Comparison of ENCODE assay signal across 19 mouse cellular contexts in genomic region chr6:17488291-17488817, GRCm38 (mm10).
"Had no signal": no experiment of that assay in that cellular context is flagged by ENCODE, and none has a peak within 500 bp of the region (broad histone marks: within the 10 kb centered on the region; RNA-seq: fewer than 3 reads in every experiment).

No protein-coding gene starts in this region.

- H3K9me3 ChIP-seq: kidney, embryonic 15.5 days; limb, embryonic 12.5 days; limb, embryonic 15.5 days; midbrain, embryonic 12.5 days; neural tube, embryonic 13.5 days; stomach, embryonic 15.5 days had no signal

- H3K4me3 ChIP-seq: kidney, embryonic 15.5 days; limb, embryonic 12.5 days; limb, embryonic 15.5 days; midbrain, embryonic 12.5 days; myocyte; neural tube, embryonic 13.5 days; stomach, embryonic 15.5 days had no signal

- DNase-seq: kidney, adult 11 months; kidney, postnatal 10 days; left cerebral cortex, postnatal 4 days; lung, embryonic 14.5 days; retina, postnatal 1 day; right cerebral cortex, postnatal 25 days; spleen, adult 18-20 months; thymus, postnatal 25 days had no signal

- H3K27ac ChIP-seq: kidney, embryonic 15.5 days; limb, embryonic 12.5 days; limb, embryonic 15.5 days; liver, embryonic 14.5 days; macrophage; midbrain, embryonic 12.5 days; neural tube, embryonic 13.5 days; stomach, embryonic 15.5 days had no signal

- H3K4me1 ChIP-seq: limb, embryonic 15.5 days; midbrain, embryonic 12.5 days; stomach, embryonic 15.5 days had no signal

- H3K9ac ChIP-seq: kidney, embryonic 15.5 days; limb, embryonic 12.5 days; limb, embryonic 15.5 days; liver, embryonic 14.5 days; lung, embryonic 14.5 days; midbrain, embryonic 12.5 days; neural tube, embryonic 13.5 days; stomach, embryonic 15.5 days had no signal

- H3K27me3 ChIP-seq: kidney, embryonic 15.5 days; limb, embryonic 12.5 days; limb, embryonic 15.5 days; midbrain, embryonic 12.5 days; neural tube, embryonic 13.5 days; stomach, embryonic 15.5 days had no signal

- H3K4me2 ChIP-seq: kidney, embryonic 15.5 days; limb, embryonic 12.5 days; limb, embryonic 15.5 days; lung, embryonic 14.5 days; midbrain, embryonic 12.5 days; neural tube, embryonic 13.5 days; stomach, embryonic 15.5 days had no signal

- ATAC-seq: hindbrain, embryonic 16.5 days; midbrain, embryonic 16.5 days had no signal

- H3K36me3 ChIP-seq: limb, embryonic 12.5 days; limb, embryonic 15.5 days; midbrain, embryonic 12.5 days; neural tube, embryonic 13.5 days; stomach, embryonic 15.5 days had no signal
